8 mouse cellular contexts compared by ENCODE assay signal in genomic region chr19:34244056-34244455, GRCm38 (mm10). TPM values are rescaled to one million over a fixed set of nuclear protein-coding genes. Genes with fewer than 3 reads are reported as not detected.
A peak's percentile ranks its signal among the peaks of the same experiment; 100 is the strongest.
DNase-seq lines count a peak whose midpoint lies in the region; ATAC-seq and TF ChIP-seq lines count a peak whose summit lies in the region.

No protein-coding gene starts in this region.

- H3K4me3 ChIP-seq in hindbrain, embryonic 15.5 days: no peak overlapping the region
- no peak overlapping the region for H3K4me3 ChIP-seq in midbrain, postnatal 0 days (ENCODE audit: low read depth, low read length)

- H3K4me2 ChIP-seq in hindbrain, embryonic 15.5 days: no peak overlapping the region
- H3K4me2 ChIP-seq in midbrain, postnatal 0 days (ENCODE audit: low read depth, low read length, poor library complexity, severe bottlenecking): no peak overlapping the region

- ATAC-seq in erythroid progenitor cell, adult 5-6 weeks (replicated peaks; ENCODE audit: low FRiP score, poor library complexity, severe bottlenecking): 0 out of 2 replicates have a peak, but pooled peaks have one; percentile 41
- ATAC-seq in hindbrain, embryonic 15.5 days (ENCODE audit: low FRiP score, low read depth): peak; percentile 46; the same call in 1 of the 2 replicates
- ATAC-seq in midbrain, postnatal 0 days (ENCODE audit: low FRiP score): peak; percentile 57; the same call in 1 of the 2 replicates

- H3K36me3 ChIP-seq in hindbrain, embryonic 15.5 days: 0 out of 2 replicates have a peak, but pooled peaks cover 3% of the 10 kb centered on the region
- peaks cover 8% of the 10 kb centered on the region for H3K36me3 ChIP-seq in midbrain, postnatal 0 days (ENCODE audit: insufficient read depth, low read length)

- no peak for TF ChIP-seq POLR2A in brain, embryonic 14.5 days (IDR thresholded peaks at IDR 0.05; ENCODE audit: borderline replicate concordance, extremely low read depth, insufficient read depth, insufficient read length, poor library complexity, severe bottlenecking)

- DNase-seq in urinary bladder, postnatal 14 days (ENCODE audit: low spot score): peak; percentile 53
- DNase-seq in urinary bladder, adult 2 months (ENCODE audit: low spot score): no peak
- peak; percentile 88 for DNase-seq in brain, embryonic 14.5 days (ENCODE audit: low read depth)
- peak; percentile 58 to 78 for DNase-seq in left cerebral cortex, postnatal 25 days (ENCODE audit: low spot score in 2 of 2)
- DNase-seq in midbrain, postnatal 0 days (ENCODE audit: low spot score): peak; percentile 93
- peak; percentile 37 to 50 for DNase-seq in thymus, postnatal 36 days

- H3K27ac ChIP-seq in hindbrain, embryonic 15.5 days (replicated peaks): no peak overlapping the region
- no peak overlapping the region for H3K27ac ChIP-seq in midbrain, postnatal 0 days (ENCODE audit: low read depth, low read length)

- peak; percentile 40; the same call in 1 of the 2 replicates for TF ChIP-seq CTCF in brain, embryonic 14.5 days (IDR thresholded peaks at IDR 0.05; ENCODE audit: borderline replicate concordance, extremely low read depth, insufficient read depth, insufficient read length)
- peak; percentile 80 for TF ChIP-seq CTCF in midbrain, postnatal 0 days (IDR thresholded peaks at IDR 0.05)

- H3K9me3 ChIP-seq in hindbrain, embryonic 15.5 days: no peaks in the 10 kb centered on the region
- H3K9me3 ChIP-seq in midbrain, postnatal 0 days (ENCODE audit: low read length): no peaks in the 10 kb centered on the region

- no peak overlapping the region for H3K9ac ChIP-seq in hindbrain, embryonic 15.5 days
- H3K9ac ChIP-seq in midbrain, postnatal 0 days (replicated peaks; ENCODE audit: low read length, poor library complexity, severe bottlenecking): no peak overlapping the region

- no peaks in the 10 kb centered on the region for H3K27me3 ChIP-seq in hindbrain, embryonic 15.5 days
- no peaks in the 10 kb centered on the region for H3K27me3 ChIP-seq in midbrain, postnatal 0 days (ENCODE audit: insufficient read depth, low read length)

- no peaks in the 10 kb centered on the region for H3K4me1 ChIP-seq in hindbrain, embryonic 15.5 days (replicated peaks)
- no peaks in the 10 kb centered on the region for H3K4me1 ChIP-seq in midbrain, postnatal 0 days (ENCODE audit: insufficient read depth, low read length)

- intact Hi-C loops in left cerebral cortex, postnatal 25 days (cut with DNase I): loop anchor here (2.0 to 10.0 kb wide), 5 partner anchors 41 to 421 kb away; partner anchors contain the start of gene Ifit2

- 19% methylated on average over 6 of the region's 6 CpGs for WGBS in hindbrain, embryonic 15.5 days
- 13% methylated on average over 6 of the region's 6 CpGs for WGBS in midbrain, postnatal 0 days

RNA-seq across cellular contexts. Expression of gene Acta2, which starts 11.3 kb away (rescaled TPM):
- polyA plus RNA-seq in urinary bladder, adult 2 months (2012; rRNA removed): 9,918 and 11,190 TPM in 2 replicates
- 14.1 and 18.2 TPM in 2 replicates for polyA plus RNA-seq in brain, embryonic 14.5 days (2012; rRNA removed)
- total RNA-seq in erythroid progenitor cell, adult 5-6 weeks (2015; ENCODE audit: low replicate concordance): 1.4 TPM in 1 of 2 replicates, not detected in the other
- 0.77 TPM in 1 of 2 replicates, not detected in the other for total RNA-seq in erythroid progenitor cell, adult 5-6 weeks (2017; ENCODE audit: low replicate concordance)
- 18.3 and 19.2 TPM in 2 replicates for polyA plus RNA-seq in hindbrain, embryonic 15.5 days (2015; fragmentation: Nextera tagmentation; extraction: Ambion mirVana)
- 10 to 100 TPM; 14.2 to 15.5 TPM for total RNA-seq in left cerebral cortex, postnatal 25 days (2021)
- total RNA-seq in midbrain, postnatal 0 days (2014; rRNA removed): 3.7 and 10.0 TPM in 2 replicates
- polyA plus RNA-seq in midbrain, postnatal 0 days (2015; fragmentation: Nextera tagmentation; extraction: Ambion mirVana): 9.6 and 11.8 TPM in 2 replicates

RNA-seq across cellular contexts. Expression of gene Fas, which starts 46.4 kb away (rescaled TPM):
- 15.6 and 16.7 TPM in 2 replicates for polyA plus RNA-seq in urinary bladder, adult 2 months (2012; rRNA removed)
- 0.28 and 0.79 TPM in 2 replicates for polyA plus RNA-seq in brain, embryonic 14.5 days (2012; rRNA removed)
- not detected in 2 replicates for total RNA-seq in erythroid progenitor cell, adult 5-6 weeks (2015; ENCODE audit: low replicate concordance)
- total RNA-seq in erythroid progenitor cell, adult 5-6 weeks (2017; ENCODE audit: low replicate concordance): 2.6 and 8.5 TPM in 2 replicates
- polyA plus RNA-seq in hindbrain, embryonic 15.5 days (2015; fragmentation: Nextera tagmentation; extraction: Ambion mirVana): 1.3 and 1.6 TPM in 2 replicates
- 1 to 10 TPM; 1.3 to 1.4 TPM for total RNA-seq in left cerebral cortex, postnatal 25 days (2021)
- total RNA-seq in midbrain, postnatal 0 days (2014; rRNA removed): 0.19 and 0.66 TPM in 2 replicates
- 1.4 and 1.9 TPM in 2 replicates for polyA plus RNA-seq in midbrain, postnatal 0 days (2015; fragmentation: Nextera tagmentation; extraction: Ambion mirVana)

RNA-seq across cellular contexts. Expression of gene Stambpl1, which starts 52.0 kb away (rescaled TPM):
- polyA plus RNA-seq in urinary bladder, adult 2 months (2012; rRNA removed): 10.9 and 11.2 TPM in 2 replicates
- 4.9 and 7.6 TPM in 2 replicates for polyA plus RNA-seq in brain, embryonic 14.5 days (2012; rRNA removed)
- total RNA-seq in erythroid progenitor cell, adult 5-6 weeks (2015; ENCODE audit: low replicate concordance): 9.2 and 21.3 TPM in 2 replicates
- 2.7 and 7.8 TPM in 2 replicates for total RNA-seq in erythroid progenitor cell, adult 5-6 weeks (2017; ENCODE audit: low replicate concordance)
- 21.0 and 24.0 TPM in 2 replicates for polyA plus RNA-seq in hindbrain, embryonic 15.5 days (2015; fragmentation: Nextera tagmentation; extraction: Ambion mirVana)
- total RNA-seq in left cerebral cortex, postnatal 25 days (2021): 10 to 100 TPM; 15.2 to 19.7 TPM
- 25.5 and 31.4 TPM in 2 replicates for total RNA-seq in midbrain, postnatal 0 days (2014; rRNA removed)
- 19.3 and 22.2 TPM in 2 replicates for polyA plus RNA-seq in midbrain, postnatal 0 days (2015; fragmentation: Nextera tagmentation; extraction: Ambion mirVana)

Comparison
In these comparisons a context has a peak if more than half of its experiments do, and no peak if none do; other contexts are left out.
1. RNA of gene Acta2, which starts 11.3 kb away (polyA plus RNA-seq): 9,918 to 11,190 TPM in urinary bladder, adult 2 months; 18.3 to 19.2 TPM in hindbrain, embryonic 15.5 days, 14.1 to 18.2 TPM in brain, embryonic 14.5 days and 9.6 to 11.8 TPM in midbrain, postnatal 0 days; every median in the first group is over 100 times any median in the second.
2. Peak in every context shown above with its lines, with median percentiles within 50 percentile points of each other: ATAC-seq.